Mouse (Mus musculus): Measurements from ENCODE around the gene Tbrg1.

The Tbrg1 gene

GRCm38 (mm10) chr9:37656931-37657481, at the start of gene Tbrg1:
TSS of gene Tbrg1 (minus strand) at chr9:37657312.
- DNase-seq (ENCODE audit: low spot score in 2 of 2): peak; percentile 56 to 62

GRCm38 (mm10) chr9:37689970-37690686, 33.0 kb upstream of the Tbrg1 start:
- DNase-seq (ENCODE audit: low spot score in 2 of 2): no peak

- DNase-seq (ENCODE audit: low spot score in 2 of 2): no peak
Observed at GRCm38 (mm10) chr9:37687941-37688303, 30.8 kb upstream of the Tbrg1 start.

GRCm38 (mm10) chr9:37687288-37687940, 30.3 kb upstream of the Tbrg1 start:
- no peak for DNase-seq (ENCODE audit: low spot score in 2 of 2)

- no peak for DNase-seq (ENCODE audit: low spot score in 2 of 2)
Observed at GRCm38 (mm10) chr9:37681123-37681522, 24.0 kb upstream of the Tbrg1 start.

GRCm38 (mm10) chr9:37675287-37675686, 18.2 kb upstream of the Tbrg1 start:
- no peak for DNase-seq (ENCODE audit: low spot score in 2 of 2)

GRCm38 (mm10) chr9:37670261-37670660, 13.1 kb upstream of the Tbrg1 start:
- no peak for DNase-seq (ENCODE audit: low spot score in 2 of 2)

- DNase-seq (ENCODE audit: low spot score in 2 of 2): no peak
Observed at GRCm38 (mm10) chr9:37669678-37670077, 12.6 kb upstream of the Tbrg1 start.

GRCm38 (mm10) chr9:37669115-37669514, 12.0 kb upstream of the Tbrg1 start, which contains the start of gene Panx3:
TSS of gene Panx3 (minus strand) at chr9:37669235.
- no peak for DNase-seq (ENCODE audit: low spot score in 2 of 2)

GRCm38 (mm10) chr9:37666045-37666444, 8.9 kb upstream of the Tbrg1 start:
- DNase-seq (ENCODE audit: low spot score in 2 of 2): no peak

GRCm38 (mm10) chr9:37664604-37665003, 7.5 kb upstream of the Tbrg1 start:
- DNase-seq (ENCODE audit: low spot score in 2 of 2): no peak

GRCm38 (mm10) chr9:37663210-37663609, 6.1 kb upstream of the Tbrg1 start:
- DNase-seq (ENCODE audit: low spot score in 2 of 2): no peak

GRCm38 (mm10) chr9:37659413-37659812, 2.3 kb upstream of the Tbrg1 start:
- DNase-seq (ENCODE audit: low spot score in 2 of 2): no peak

- DNase-seq (ENCODE audit: low spot score in 2 of 2): peak; percentile 35 to 48
Observed at GRCm38 (mm10) chr9:37656439-37656881, 652 bp downstream of the Tbrg1 start.

- DNase-seq (ENCODE audit: low spot score in 2 of 2): peak in 1 of 2 experiments; percentile 3
Observed at GRCm38 (mm10) chr9:37655961-37656360, 1.2 kb downstream of the Tbrg1 start.

- DNase-seq (ENCODE audit: low spot score in 2 of 2): no peak
Observed at GRCm38 (mm10) chr9:37653836-37654235, 3.3 kb downstream of the Tbrg1 start.

GRCm38 (mm10) chr9:37650639-37651038, 6.5 kb downstream of the Tbrg1 start:
- DNase-seq (ENCODE audit: low spot score in 2 of 2): no peak

GRCm38 (mm10) chr9:37646246-37646645, 10.9 kb downstream of the Tbrg1 start:
- DNase-seq (ENCODE audit: low spot score in 2 of 2): no peak

- DNase-seq (ENCODE audit: low spot score in 2 of 2): no peak
Observed at GRCm38 (mm10) chr9:37638721-37639120, 18.4 kb downstream of the Tbrg1 start.

GRCm38 (mm10) chr9:37636800-37637542, 20.1 kb downstream of the Tbrg1 start:
- DNase-seq (ENCODE audit: low spot score in 2 of 2): no peak

- peak in 1 of 2 experiments; percentile 37 for DNase-seq (ENCODE audit: low spot score in 2 of 2)
Observed at GRCm38 (mm10) chr9:37636335-37636734, 20.8 kb downstream of the Tbrg1 start.

- DNase-seq (ENCODE audit: low spot score in 2 of 2): no peak
Observed at GRCm38 (mm10) chr9:37634269-37634668, 22.8 kb downstream of the Tbrg1 start.

Data from spleen, postnatal 36 days (tissue).